Mouse (Mus musculus): ENCODE results near the gene Olfr764-ps1.
"Not testable (repeated sequence)": the region's sequence is repeated elsewhere in the genome, so short reads cannot be mapped to it uniquely, and the experiment has no call there.

Gene Olfr764-ps1

DNA sequence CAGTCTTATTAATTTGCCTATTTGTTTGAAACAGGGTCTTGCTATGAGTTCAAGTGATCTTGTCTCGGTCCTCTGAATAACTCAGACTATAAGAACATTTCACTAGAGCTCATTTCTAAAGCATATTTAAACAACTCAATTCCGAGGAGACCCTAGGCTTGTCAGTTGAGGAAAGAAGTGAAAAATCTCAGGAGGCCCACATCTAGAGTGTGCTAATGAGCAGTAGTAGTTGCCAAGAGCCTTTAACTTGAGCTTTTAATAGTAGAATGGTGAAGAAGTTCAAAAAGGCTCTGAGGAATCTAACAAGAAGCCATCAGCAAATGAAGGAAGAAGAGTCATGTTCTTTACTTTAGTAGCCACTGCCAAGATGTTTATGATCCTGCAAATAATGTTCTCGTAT is at the start of gene Olfr764-ps1:
Gene Olfr764-ps1 (minus strand): TSS at position 101 of the 400 bp plus-strand sequence.
- no peak for DNase-seq

DNA sequence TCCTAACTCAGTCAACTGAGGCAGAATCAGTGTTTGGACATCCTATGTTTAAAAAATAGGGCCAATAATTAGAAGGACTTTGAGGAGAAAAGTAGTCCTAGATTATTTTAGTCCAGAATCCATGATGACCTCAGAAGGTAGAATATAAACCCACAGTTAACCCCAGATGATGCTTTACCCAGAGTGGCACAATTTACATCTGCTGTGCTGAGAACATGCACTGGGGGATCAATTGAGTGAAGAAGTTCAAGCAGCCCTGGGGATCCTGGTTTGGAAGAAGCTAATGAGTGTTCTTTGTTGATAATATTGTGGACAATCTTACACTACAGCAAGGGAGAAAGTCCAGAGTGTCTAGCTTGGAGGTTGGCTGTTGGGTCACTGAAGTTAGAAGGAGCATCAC is 43.1 kb upstream of the Olfr764-ps1 start, which contains the start of gene Olfr767:
Gene Olfr767 (minus strand): TSS at position 101 of the 400 bp plus-strand sequence.
- not testable (repeated sequence) for DNase-seq

- DNase-seq, result no peak
Observed at GRCm38 (mm10) chr10:129068877-129069276, 29.2 kb upstream of the Olfr764-ps1 start, which contains the start of gene Olfr766-ps1. Olfr766-ps1 (minus strand) TSS chr10:129068977.

GRCm38 (mm10) chr10:129049898-129050297 is 10.2 kb upstream of the Olfr764-ps1 start, which contains the start of gene Olfr765:
Olfr765 (minus strand) TSS chr10:129049998.
- not testable (repeated sequence) for DNase-seq

GRCm38 (mm10) chr10:129028343-129028742 is 11.4 kb downstream of the Olfr764-ps1 start:
- no peak for DNase-seq

DNA sequence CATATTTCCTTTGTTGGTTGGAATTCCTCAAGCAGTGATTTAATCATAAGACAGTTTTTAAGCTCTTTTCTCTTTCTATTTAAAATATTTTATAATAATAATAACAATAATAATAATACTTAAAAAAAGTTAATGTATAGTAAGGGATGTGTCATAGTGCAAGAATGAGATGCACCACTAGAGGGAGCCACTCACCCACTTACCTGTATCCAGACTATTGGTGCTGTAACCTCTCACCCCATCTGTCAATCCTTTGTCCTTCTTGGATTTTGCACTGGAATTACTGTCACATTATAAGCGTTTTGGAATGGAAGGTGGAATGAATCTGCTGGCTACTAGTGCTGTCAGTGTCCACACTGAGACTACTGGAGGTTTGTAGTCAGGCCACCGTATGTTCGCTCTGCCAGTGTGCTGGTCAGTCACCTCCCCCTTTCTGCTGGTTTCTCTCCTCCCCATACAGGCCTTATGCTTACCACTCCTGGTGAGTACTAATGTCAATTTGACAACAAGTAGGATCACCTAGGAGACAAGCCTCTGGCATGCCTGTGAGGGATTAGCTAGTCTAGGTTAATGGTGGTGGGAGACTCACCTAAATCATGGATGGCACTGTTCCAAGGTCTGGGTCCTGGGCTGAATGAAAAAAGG is 13.6 kb downstream of the Olfr764-ps1 start:
- no peak for DNase-seq

- DNase-seq, result no peak
Observed at GRCm38 (mm10) chr10:129023319-129023718, 16.4 kb downstream of the Olfr764-ps1 start.

GRCm38 (mm10) chr10:129014477-129014876 is 25.2 kb downstream of the Olfr764-ps1 start:
- DNase-seq, result no peak

GRCm38 (mm10) chr10:129011511-129011910 is 28.2 kb downstream of the Olfr764-ps1 start:
- DNase-seq, result not testable (repeated sequence)

- no peak for DNase-seq
Observed at GRCm38 (mm10) chr10:129010288-129010841, 29.3 kb downstream of the Olfr764-ps1 start, which contains the start of gene Olfr763. Olfr763 (plus strand) TSS chr10:129010791.

- DNase-seq, result no peak
Observed at GRCm38 (mm10) chr10:129004032-129004920, 35.4 kb downstream of the Olfr764-ps1 start.

DNA sequence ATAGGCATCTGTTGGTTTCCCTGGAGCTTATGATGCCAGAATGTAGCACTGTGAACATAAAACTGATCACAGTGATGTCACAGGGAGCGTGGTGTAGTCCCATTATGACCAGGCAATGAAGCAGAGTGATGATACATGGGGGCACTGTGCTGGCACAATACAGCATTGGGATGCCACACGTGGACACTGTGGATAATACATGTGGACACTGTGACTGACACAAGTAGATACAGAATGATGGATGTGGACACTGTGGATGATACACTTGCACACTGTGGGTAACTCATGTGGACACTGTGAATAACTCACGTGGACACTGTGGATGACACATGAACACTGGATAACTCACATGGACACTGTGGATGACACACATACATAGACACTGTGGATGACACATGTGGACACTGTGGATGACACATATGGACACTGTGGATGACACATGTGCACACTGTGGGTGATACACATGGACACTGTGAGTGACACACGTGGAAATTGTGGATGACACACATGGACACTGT is 43.1 kb downstream of the Olfr764-ps1 start:
- DNase-seq, result no peak

DNA sequence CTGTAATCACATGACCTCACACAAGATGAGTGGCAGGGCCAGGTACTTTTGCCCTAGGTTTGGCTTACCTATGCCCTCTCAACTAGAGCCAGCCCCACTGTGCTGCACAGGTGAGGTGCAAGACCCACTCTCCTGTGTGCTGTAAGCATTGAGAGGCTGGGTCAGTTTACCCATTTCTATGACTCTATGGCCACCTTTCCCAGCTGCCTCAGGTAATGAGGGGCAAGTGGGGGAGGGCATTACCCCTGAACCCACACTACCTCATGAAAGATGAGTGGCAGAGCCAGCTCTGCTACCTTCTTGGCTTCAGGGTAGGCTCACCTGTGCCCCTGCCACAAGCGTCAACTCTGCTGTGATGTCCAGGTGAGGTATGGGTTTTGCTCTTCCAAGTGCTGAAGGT is 43.9 kb downstream of the Olfr764-ps1 start:
- DNase-seq, result no peak

DNA sequence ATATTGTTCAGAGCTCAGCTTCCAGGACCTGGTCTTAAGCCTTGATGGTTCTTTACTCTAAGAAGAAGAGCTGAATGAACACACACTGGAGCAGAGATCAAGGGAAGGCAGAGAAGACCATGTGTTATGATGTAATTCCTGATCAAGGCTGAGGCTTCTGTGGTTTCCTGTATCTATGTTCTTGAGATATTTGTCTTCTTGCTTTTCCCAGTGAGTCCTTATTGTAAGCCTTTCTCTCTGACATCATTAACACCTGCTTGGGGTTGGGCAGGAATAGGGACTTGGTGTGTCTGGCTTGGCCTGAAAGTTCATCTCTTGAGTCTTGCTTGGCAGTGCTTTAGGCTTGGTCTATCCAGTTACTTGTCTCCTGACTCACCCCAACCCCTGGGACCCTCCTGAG is 48.7 kb downstream of the Olfr764-ps1 start:
- no peak for DNase-seq

- not testable (repeated sequence) for DNase-seq
Observed at GRCm38 (mm10) chr10:128990129-128990850, 49.4 kb downstream of the Olfr764-ps1 start.

GRCm38 (mm10) chr10:128989131-128989530 is 50.6 kb downstream of the Olfr764-ps1 start, which contains the start of gene Olfr9:
Olfr9 (plus strand) TSS chr10:128989431.
- DNase-seq, result not testable (repeated sequence)
